Mouse (Mus musculus): Measurements from ENCODE around the gene 1700015G11Rik.

1700015G11Rik gene

GRCm38 (mm10) chr7:52015628-52016027 is at the start of gene 1700015G11Rik:
Gene 1700015G11Rik (minus strand): TSS chr7:52015728.
- no peak for DNase-seq (ENCODE audit: low read depth, low spot score)

GRCm38 (mm10) chr7:52056954-52057353 is 41.4 kb upstream of the 1700015G11Rik start:
- DNase-seq (ENCODE audit: low read depth, low spot score): no peak

- no peak for DNase-seq (ENCODE audit: low read depth, low spot score)
Measured at GRCm38 (mm10) chr7:52056274-52056673, 40.7 kb upstream of the 1700015G11Rik start.

GRCm38 (mm10) chr7:52055831-52056230 is 40.3 kb upstream of the 1700015G11Rik start:
- no peak for DNase-seq (ENCODE audit: low read depth, low spot score)

- DNase-seq (ENCODE audit: low read depth, low spot score): peak; percentile 40
Measured at GRCm38 (mm10) chr7:52037600-52038582, 22.4 kb upstream of the 1700015G11Rik start.

- DNase-seq (ENCODE audit: low read depth, low spot score): no peak
Measured at GRCm38 (mm10) chr7:52024050-52024626, 8.6 kb upstream of the 1700015G11Rik start.

GRCm38 (mm10) chr7:52022039-52022438 is 6.5 kb upstream of the 1700015G11Rik start:
- no peak for DNase-seq (ENCODE audit: low read depth, low spot score)

- DNase-seq (ENCODE audit: low read depth, low spot score): no peak
Measured at GRCm38 (mm10) chr7:52015180-52015579, 348 bp downstream of the 1700015G11Rik start.

- DNase-seq (ENCODE audit: low read depth, low spot score): no peak
Measured at GRCm38 (mm10) chr7:52013457-52013856, 2.1 kb downstream of the 1700015G11Rik start.

- no peak for DNase-seq (ENCODE audit: low read depth, low spot score)
Measured at GRCm38 (mm10) chr7:52007138-52007537, 8.4 kb downstream of the 1700015G11Rik start.

- no peak for DNase-seq (ENCODE audit: low read depth, low spot score)
Measured at GRCm38 (mm10) chr7:52006296-52006630, 9.3 kb downstream of the 1700015G11Rik start.

GRCm38 (mm10) chr7:52005511-52006295 is 9.8 kb downstream of the 1700015G11Rik start, which contains the start of gene Svip:
Gene Svip (minus strand): TSS chr7:52006018.
- DNase-seq (ENCODE audit: low read depth, low spot score): peak; percentile 80

GRCm38 (mm10) chr7:51991020-51991419 is 24.5 kb downstream of the 1700015G11Rik start:
- DNase-seq (ENCODE audit: low read depth, low spot score): no peak

GRCm38 (mm10) chr7:51986909-51987308 is 28.6 kb downstream of the 1700015G11Rik start:
- no peak for DNase-seq (ENCODE audit: low read depth, low spot score)

GRCm38 (mm10) chr7:51985763-51986162 is 29.8 kb downstream of the 1700015G11Rik start:
- DNase-seq (ENCODE audit: low read depth, low spot score): no peak

GRCm38 (mm10) chr7:51982303-51982702 is 33.2 kb downstream of the 1700015G11Rik start:
- DNase-seq (ENCODE audit: low read depth, low spot score): no peak

- no peak for DNase-seq (ENCODE audit: low read depth, low spot score)
Measured at GRCm38 (mm10) chr7:51979271-51979670, 36.3 kb downstream of the 1700015G11Rik start.

- no peak for DNase-seq (ENCODE audit: low read depth, low spot score)
Measured at GRCm38 (mm10) chr7:51975181-51975580, 40.3 kb downstream of the 1700015G11Rik start.

GRCm38 (mm10) chr7:51973526-51973925 is 42.0 kb downstream of the 1700015G11Rik start:
- no peak for DNase-seq (ENCODE audit: low read depth, low spot score)

GRCm38 (mm10) chr7:51973091-51973490 is 42.4 kb downstream of the 1700015G11Rik start:
- DNase-seq (ENCODE audit: low read depth, low spot score): no peak

GRCm38 (mm10) chr7:51972252-51972855 is 43.2 kb downstream of the 1700015G11Rik start:
- peak; percentile 52 for DNase-seq (ENCODE audit: low read depth, low spot score)

Measured in embryo, embryonic 11.5 days (tissue).